Comparison of ENCODE assay signal across 1 mouse cellular context in genomic region chr9:54863363-54864281, GRCm38 (mm10).
TF ChIP-seq lines count a peak whose summit lies in the region.

Gene Ireb2, plus strand, starts transcription at chr9:54863789.

TF ChIP-seq in CH12.LX, 34 proteins besides CTCF, POLR2A, EP300 and RAD21 (continued from another document):
- 0 out of 2 replicates have a peak, but pooled peaks have one; percentile 38 for TF ChIP-seq TCF12 (IDR thresholded peaks at IDR 0.05; ENCODE audit: low read depth, low read length)
- TF ChIP-seq ZMIZ1 (IDR thresholded peaks at IDR 0.05; ENCODE audit: low read depth, low read length): 0 out of 2 replicates have a peak, but pooled peaks have one; percentile 23
